Mouse (Mus musculus): ENCODE data around the gene Plcl1. TPM values are rescaled to one million over a fixed set of nuclear protein-coding genes. Genes with fewer than 3 reads are reported as not detected.

Plcl1 gene
- polyA plus RNA-seq, 1 experiment from 2014 or later: 0.70 TPM

GRCm38 (mm10) chr1:55612759-55613328 is 207.1 kb downstream of the Plcl1 start:
- Histone ChIP-seq H3K36me3 (ENCODE audit: control insufficient read depth, insufficient read depth, low read length) (no peaks in the 10 kb centered on the region), H3K9me3 (replicated peaks; ENCODE audit: control insufficient read depth, low read length) (no peaks in the 10 kb centered on the region), H3K9ac (ENCODE audit: low read depth, low read length) (no peak overlapping the region), H3K27me3 (ENCODE audit: control insufficient read depth, insufficient read depth, low read length) (no peaks in the 10 kb centered on the region), H3K4me1 (ENCODE audit: control insufficient read depth, insufficient read depth, low read length) (no peaks in the 10 kb centered on the region), H3K27ac (ENCODE audit: low read depth, low read length) (no peak overlapping the region), H3K4me2 (no peak overlapping the region), H3K4me3 (ENCODE audit: low read depth, low read length) (no peak overlapping the region)
- no peak for ATAC-seq (replicated peaks; ENCODE audit: insufficient number of reproducible peaks, low FRiP score, low TSS enrichment)
- WGBS (ENCODE audit: insufficient replicate concordance): 65% methylated on average over 6 of the region's 6 CpGs

GRCm38 (mm10) chr1:55617857-55618256 is 212.1 kb downstream of the Plcl1 start:
- ATAC-seq (replicated peaks; ENCODE audit: insufficient number of reproducible peaks, low FRiP score, low TSS enrichment): no peak
- Histone ChIP-seq H3K4me2 (no peak overlapping the region), H3K9me3 (replicated peaks; ENCODE audit: control insufficient read depth, low read length) (no peaks in the 10 kb centered on the region), H3K27ac (ENCODE audit: low read depth, low read length) (no peak overlapping the region), H3K4me3 (ENCODE audit: low read depth, low read length) (no peak overlapping the region), H3K27me3 (ENCODE audit: control insufficient read depth, insufficient read depth, low read length) (no peaks in the 10 kb centered on the region), H3K36me3 (ENCODE audit: control insufficient read depth, insufficient read depth, low read length) (no peaks in the 10 kb centered on the region), H3K9ac (ENCODE audit: low read depth, low read length) (no peak overlapping the region), H3K4me1 (ENCODE audit: control insufficient read depth, insufficient read depth, low read length) (no peaks in the 10 kb centered on the region)
- 89% methylated on average over 2 of the region's 2 CpGs for WGBS (ENCODE audit: insufficient replicate concordance)

DNA sequence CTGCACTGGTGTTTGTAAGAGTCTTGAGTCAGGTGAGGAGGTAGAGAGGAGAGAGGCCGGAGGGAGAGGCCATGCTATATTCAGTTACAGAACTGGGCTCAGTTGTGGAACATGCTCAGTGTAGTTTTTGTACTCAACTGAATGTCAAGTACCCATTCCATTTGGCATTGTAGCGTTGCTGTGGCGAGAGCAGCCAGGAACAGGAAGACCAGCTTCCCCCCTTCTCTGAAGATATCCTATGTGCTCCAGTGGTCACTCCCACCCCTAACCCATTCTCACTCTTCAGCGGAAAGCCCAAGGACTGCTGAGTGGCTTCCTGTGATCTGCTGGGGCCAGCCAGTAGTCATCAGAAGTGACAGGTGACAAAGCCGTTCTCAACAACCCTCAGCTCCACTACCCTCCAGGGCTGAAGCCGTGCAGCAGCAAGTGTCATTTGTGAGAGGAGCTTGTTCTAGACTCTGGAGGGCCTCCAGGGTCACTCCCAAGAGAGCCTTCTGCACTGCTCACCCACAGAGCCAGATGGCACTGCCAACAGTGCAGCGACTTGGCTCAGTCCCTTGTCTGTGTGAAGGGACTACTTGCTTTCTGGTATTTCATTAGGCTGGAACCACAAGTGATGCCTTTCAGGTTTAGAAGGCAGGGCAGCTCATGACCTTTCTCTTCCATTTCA is 213.0 kb downstream of the Plcl1 start:
- ATAC-seq (replicated peaks; ENCODE audit: insufficient number of reproducible peaks, low FRiP score, low TSS enrichment): no peak
- H3K4me2 ChIP-seq: no peak overlapping the region
- no peaks in the 10 kb centered on the region for H3K27me3 ChIP-seq (ENCODE audit: control insufficient read depth, insufficient read depth, low read length)
- H3K9me3 ChIP-seq (replicated peaks; ENCODE audit: control insufficient read depth, low read length): no peaks in the 10 kb centered on the region
- H3K36me3 ChIP-seq (ENCODE audit: control insufficient read depth, insufficient read depth, low read length): no peaks in the 10 kb centered on the region
- WGBS (ENCODE audit: insufficient replicate concordance): 32% methylated on average over 7 of the region's 7 CpGs
- H3K4me3 ChIP-seq (ENCODE audit: low read depth, low read length): no peak overlapping the region
- H3K27ac ChIP-seq (ENCODE audit: low read depth, low read length): no peak overlapping the region
- H3K9ac ChIP-seq (ENCODE audit: low read depth, low read length): no peak overlapping the region
- no peaks in the 10 kb centered on the region for H3K4me1 ChIP-seq (ENCODE audit: control insufficient read depth, insufficient read depth, low read length)

DNA sequence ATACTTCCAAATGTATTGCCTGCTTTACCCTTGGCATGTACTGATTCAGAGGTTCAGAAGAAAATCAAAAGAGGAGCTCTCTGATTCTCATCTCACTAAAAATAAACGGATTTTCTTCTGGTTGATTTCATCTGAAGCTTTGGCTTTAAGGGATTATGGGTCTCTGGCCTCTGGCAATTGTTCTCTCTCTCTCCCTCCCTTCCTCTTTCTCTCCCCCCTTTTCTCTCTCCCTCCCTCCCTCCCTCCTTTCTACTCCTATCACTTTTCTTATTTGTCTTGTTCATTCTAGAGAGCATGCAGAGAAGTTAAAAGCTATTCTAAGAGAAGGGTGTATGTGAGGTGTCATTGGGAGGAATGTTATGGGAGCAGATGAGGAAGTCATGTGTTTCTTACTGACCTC is 225.8 kb downstream of the Plcl1 start:
- H3K4me3 ChIP-seq (ENCODE audit: low read depth, low read length): no peak overlapping the region
- no peaks in the 10 kb centered on the region for H3K4me1 ChIP-seq (ENCODE audit: control insufficient read depth, insufficient read depth, low read length)
- H3K36me3 ChIP-seq (ENCODE audit: control insufficient read depth, insufficient read depth, low read length): no peaks in the 10 kb centered on the region
- H3K9me3 ChIP-seq (replicated peaks; ENCODE audit: control insufficient read depth, low read length): no peaks in the 10 kb centered on the region
- no peak overlapping the region for H3K27ac ChIP-seq (ENCODE audit: low read depth, low read length)
- no peak for ATAC-seq (replicated peaks; ENCODE audit: insufficient number of reproducible peaks, low FRiP score, low TSS enrichment)
- H3K27me3 ChIP-seq (ENCODE audit: control insufficient read depth, insufficient read depth, low read length): no peaks in the 10 kb centered on the region
- no peak overlapping the region for H3K9ac ChIP-seq (ENCODE audit: low read depth, low read length)
- 43% methylated on average over 1 of the region's 1 CpGs for WGBS (ENCODE audit: insufficient replicate concordance)
- no peak overlapping the region for H3K4me2 ChIP-seq

GRCm38 (mm10) chr1:55632024-55632423 is 226.3 kb downstream of the Plcl1 start:
- Histone ChIP-seq H3K4me1 (ENCODE audit: control insufficient read depth, insufficient read depth, low read length) (no peaks in the 10 kb centered on the region), H3K9ac (ENCODE audit: low read depth, low read length) (no peak overlapping the region), H3K27ac (ENCODE audit: low read depth, low read length) (no peak overlapping the region), H3K27me3 (ENCODE audit: control insufficient read depth, insufficient read depth, low read length) (no peaks in the 10 kb centered on the region), H3K4me3 (ENCODE audit: low read depth, low read length) (no peak overlapping the region), H3K36me3 (ENCODE audit: control insufficient read depth, insufficient read depth, low read length) (no peaks in the 10 kb centered on the region), H3K9me3 (replicated peaks; ENCODE audit: control insufficient read depth, low read length) (no peaks in the 10 kb centered on the region), H3K4me2 (no peak overlapping the region)
- ATAC-seq (replicated peaks; ENCODE audit: insufficient number of reproducible peaks, low FRiP score, low TSS enrichment): no peak
- 76% methylated on average over 2 of the region's 2 CpGs for WGBS (ENCODE audit: insufficient replicate concordance)

DNA sequence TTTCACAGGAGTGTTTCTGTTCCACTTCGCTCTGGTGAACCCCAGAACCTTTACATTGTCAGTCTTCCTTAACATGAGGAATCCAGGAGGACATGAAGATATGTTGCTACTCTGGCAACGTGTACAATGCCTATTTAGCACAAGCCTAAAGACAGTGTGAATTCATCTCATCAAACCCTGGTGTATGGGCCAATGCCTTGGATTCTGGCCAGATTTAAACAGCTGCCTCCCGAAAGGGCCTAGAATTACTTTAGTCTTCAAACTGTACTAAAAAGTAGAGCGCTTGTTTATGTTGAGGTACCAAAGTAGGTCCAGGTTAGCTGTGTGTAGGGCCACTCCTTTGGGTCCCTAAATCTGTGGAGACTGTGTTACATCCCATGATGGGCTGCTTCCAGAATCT is 227.6 kb downstream of the Plcl1 start:
- ATAC-seq (replicated peaks; ENCODE audit: insufficient number of reproducible peaks, low FRiP score, low TSS enrichment): no peak
- 78% methylated on average over 4 of the region's 4 CpGs for WGBS (ENCODE audit: insufficient replicate concordance)
- no peak overlapping the region for H3K4me2 ChIP-seq
- H3K4me3 ChIP-seq (ENCODE audit: low read depth, low read length): no peak overlapping the region
- no peaks in the 10 kb centered on the region for H3K27me3 ChIP-seq (ENCODE audit: control insufficient read depth, insufficient read depth, low read length)
- H3K9ac ChIP-seq (ENCODE audit: low read depth, low read length): no peak overlapping the region
- no peaks in the 10 kb centered on the region for H3K4me1 ChIP-seq (ENCODE audit: control insufficient read depth, insufficient read depth, low read length)
- H3K9me3 ChIP-seq (replicated peaks; ENCODE audit: control insufficient read depth, low read length): no peaks in the 10 kb centered on the region
- no peak overlapping the region for H3K27ac ChIP-seq (ENCODE audit: low read depth, low read length)
- H3K36me3 ChIP-seq (ENCODE audit: control insufficient read depth, insufficient read depth, low read length): no peaks in the 10 kb centered on the region

GRCm38 (mm10) chr1:55659518-55660210 is 253.9 kb downstream of the Plcl1 start:
- 71% methylated on average over 8 of the region's 8 CpGs for WGBS (ENCODE audit: insufficient replicate concordance)
- no peak overlapping the region for H3K27ac ChIP-seq (ENCODE audit: low read depth, low read length)
- no peaks in the 10 kb centered on the region for H3K27me3 ChIP-seq (ENCODE audit: control insufficient read depth, insufficient read depth, low read length)
- no peak overlapping the region for H3K4me2 ChIP-seq
- H3K36me3 ChIP-seq (ENCODE audit: control insufficient read depth, insufficient read depth, low read length): no peaks in the 10 kb centered on the region
- no peak overlapping the region for H3K9ac ChIP-seq (ENCODE audit: low read depth, low read length)
- no peaks in the 10 kb centered on the region for H3K4me1 ChIP-seq (ENCODE audit: control insufficient read depth, insufficient read depth, low read length)
- ATAC-seq (replicated peaks; ENCODE audit: insufficient number of reproducible peaks, low FRiP score, low TSS enrichment): no peak
- H3K4me3 ChIP-seq (ENCODE audit: low read depth, low read length): no peak overlapping the region
- no peaks in the 10 kb centered on the region for H3K9me3 ChIP-seq (replicated peaks; ENCODE audit: control insufficient read depth, low read length)

DNA sequence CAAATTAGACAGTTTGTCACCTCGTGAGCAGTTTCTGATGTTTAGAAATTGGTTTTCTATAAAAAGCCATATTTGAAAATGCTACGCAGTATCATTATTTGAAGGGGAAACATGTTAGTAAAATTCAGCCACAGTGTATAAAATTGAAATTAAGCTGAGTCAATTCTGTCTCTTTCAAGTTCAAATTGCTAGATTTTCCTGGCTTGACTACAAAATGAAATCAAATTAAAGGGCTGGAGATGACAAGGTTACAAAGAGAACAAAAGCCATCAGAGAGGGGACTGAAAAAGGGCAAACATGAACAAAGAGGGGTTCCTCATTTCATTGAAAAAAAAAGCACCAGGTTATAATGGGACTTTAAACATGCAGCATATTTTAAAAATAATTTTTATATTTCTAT is 255.7 kb downstream of the Plcl1 start:
- no peak for ATAC-seq (replicated peaks; ENCODE audit: insufficient number of reproducible peaks, low FRiP score, low TSS enrichment)
- Histone ChIP-seq H3K27me3 (ENCODE audit: control insufficient read depth, insufficient read depth, low read length) (no peaks in the 10 kb centered on the region), H3K27ac (ENCODE audit: low read depth, low read length) (no peak overlapping the region), H3K4me2 (no peak overlapping the region), H3K4me1 (ENCODE audit: control insufficient read depth, insufficient read depth, low read length) (no peaks in the 10 kb centered on the region), H3K9me3 (replicated peaks; ENCODE audit: control insufficient read depth, low read length) (no peaks in the 10 kb centered on the region), H3K36me3 (ENCODE audit: control insufficient read depth, insufficient read depth, low read length) (no peaks in the 10 kb centered on the region), H3K4me3 (ENCODE audit: low read depth, low read length) (no peak overlapping the region), H3K9ac (ENCODE audit: low read depth, low read length) (no peak overlapping the region)
- WGBS (ENCODE audit: insufficient replicate concordance): 80% methylated on average over 2 of the region's 2 CpGs

Data from heart, embryonic 11.5 days (tissue).